Mouse (Mus musculus) thymus, adult 2 months (tissue): ENCODE measurements around the gene Pik3c2a.

Experiments used
- CTCF ChIP-seq: fragments of 200-500 bp; IDR thresholded peaks from 2 replicates; pipeline ENCODE4 v1.5.1; 2012; ENCODE audit warnings: mild to moderate bottlenecking, control low read depth, low read length, moderate library complexity, borderline replicate concordance; ENCODE audit not compliant: control insufficient read depth, poor library complexity, insufficient read depth; ENCODE audit errors: extremely low read depth
- POLR2A ChIP-seq: fragments of 200-500 bp; IDR thresholded peaks from 2 replicates; pipeline ENCODE4 v1.6.1; 2012; ENCODE audit warnings: mild to moderate bottlenecking, low read length, control low read depth, moderate library complexity; ENCODE audit not compliant: control insufficient read depth, poor library complexity, insufficient read depth; ENCODE audit errors: extremely low read depth

DNA sequence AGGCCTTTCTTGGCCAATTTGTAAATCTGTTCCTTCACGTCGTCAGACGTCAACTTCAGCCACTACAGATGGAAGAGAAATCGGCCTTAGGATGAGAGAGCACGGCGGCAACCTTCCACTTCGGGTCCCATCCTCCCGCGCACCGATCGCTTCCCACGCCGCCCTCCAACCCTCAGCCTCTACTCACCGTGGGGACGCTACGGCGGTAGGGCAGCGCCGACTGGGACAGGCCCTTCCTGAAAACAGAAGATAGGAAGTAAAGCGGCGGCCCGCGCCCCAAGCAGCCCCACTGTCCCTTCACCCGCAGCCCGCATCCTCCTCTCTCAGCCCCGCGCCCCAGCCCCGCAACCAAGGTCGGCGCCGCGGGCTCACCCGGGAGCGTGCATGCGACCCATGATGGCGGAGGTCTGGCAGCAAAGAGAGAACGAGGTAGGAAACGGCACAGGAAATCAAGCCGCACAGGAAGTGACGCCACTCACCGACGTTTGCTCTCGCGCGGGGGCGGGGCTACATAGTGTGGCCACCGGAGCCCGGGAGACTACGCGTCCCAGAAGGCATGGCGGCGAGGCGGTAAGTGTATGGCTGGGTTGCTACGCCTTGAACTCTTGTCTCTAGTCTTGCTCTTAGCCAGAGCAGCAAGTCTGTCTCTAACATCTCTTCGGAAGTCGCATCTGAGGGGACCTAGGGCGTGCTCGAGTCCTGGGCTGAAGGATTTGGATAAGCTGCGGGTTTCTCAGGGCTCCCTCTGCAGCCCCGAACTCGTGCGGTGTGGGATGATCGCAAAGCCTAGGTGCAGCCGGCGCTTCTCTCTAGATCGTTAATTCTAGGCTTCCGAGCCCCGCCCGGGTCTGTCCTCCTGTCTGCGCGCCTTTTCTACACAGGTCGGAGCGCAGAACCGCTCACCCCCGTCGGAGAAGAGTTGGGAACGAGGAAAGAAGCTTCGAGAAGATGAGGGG is 109.3 kb downstream of the Pik3c2a start, which contains the start of gene Rps13:
- TF ChIP-seq POLR2A: peak; percentile 94; the same call in 1 of the 2 replicates
- peak; percentile 26; the same call in 1 of the 2 replicates for TF ChIP-seq CTCF
